Mouse (Mus musculus): ENCODE results near the gene Dnah6. TPM values are rescaled to one million over a fixed set of nuclear protein-coding genes. Genes with fewer than 3 reads are reported as not detected.

Gene Dnah6
- total and polyA plus RNA-seq, 3 experiments = under 0.01 to 0.06 (median 0.04) TPM

GRCm38 (mm10) chr6:73234302-73234900 is 12.9 kb upstream of the Dnah6 start:
- DNase-seq (ENCODE audit: extremely low read depth) = no peak
- Histone ChIP-seq H3K79me2 (replicated peaks; ENCODE audit: control insufficient read depth, extremely low read depth, insufficient read depth, poor library complexity, severe bottlenecking) (no peaks in the 10 kb centered on the region), H3K4me1 (ENCODE audit: control insufficient read depth in 1 of 2, insufficient read depth in 2 of 2) (no peaks in the 10 kb centered on the region), H3K9me3 (replicated peaks; ENCODE audit: low read length) (peaks cover 8% of the 10 kb centered on the region), H3K9ac (ENCODE audit: insufficient read depth, low read depth) (no peak overlapping the region), H3K27me3 (replicated peaks) (peaks cover 2% of the 10 kb centered on the region), H3K4me3 (replicated peaks in 1 of 3; ENCODE audit: low read depth in 2 of 3, low read length in 2 of 3, poor library complexity in 1 of 3) (no peak overlapping the region), H3K36me3 (replicated peaks in 1 of 2; ENCODE audit: control insufficient read depth in 1 of 2, insufficient read depth in 1 of 2, low read length in 1 of 2) (no peaks in the 10 kb centered on the region), H3K27ac (ENCODE audit: insufficient read depth, low read depth) (no peak overlapping the region), H3K4me2 (ENCODE audit: insufficient read depth, low read depth, poor library complexity, severe bottlenecking) (0 out of 2 replicates have a peak overlapping the region, but pooled peaks have one; percentile 18)
- TF ChIP-seq TBP (conservative IDR thresholded peaks at IDR 0.05; ENCODE audit: low read depth, low read length) (no peak), PAX5 (IDR thresholded peaks at IDR 0.05; ENCODE audit: low read length) (no peak)
- dilution Hi-C loops (cut with MboI; ENCODE audit: extremely low pct_ligation_motif_present, extremely low pct_unique_long_range_greater_than_20kb, low sequenced_read_pairs) (no loop called here), in situ Hi-C loops (cut with MboI; ENCODE audit: low pct_ligation_motif_present, low pct_unique_long_range_greater_than_20kb, low sequenced_read_pairs) (no loop called here)

GRCm38 (mm10) chr6:73233202-73233726 is 11.8 kb upstream of the Dnah6 start:
- Histone ChIP-seq H3K4me1 (ENCODE audit: control insufficient read depth in 1 of 2, insufficient read depth in 2 of 2) (no peaks in the 10 kb centered on the region), H3K36me3 (replicated peaks in 1 of 2; ENCODE audit: control insufficient read depth in 1 of 2, insufficient read depth in 1 of 2, low read length in 1 of 2) (no peaks in the 10 kb centered on the region), H3K27ac (ENCODE audit: insufficient read depth, low read depth) (no peak overlapping the region), H3K9ac (ENCODE audit: insufficient read depth, low read depth) (no peak overlapping the region), H3K4me2 (ENCODE audit: insufficient read depth, low read depth, poor library complexity, severe bottlenecking) (no peak overlapping the region), H3K79me2 (replicated peaks; ENCODE audit: control insufficient read depth, extremely low read depth, insufficient read depth, poor library complexity, severe bottlenecking) (no peaks in the 10 kb centered on the region), H3K9me3 (replicated peaks; ENCODE audit: low read length) (peaks cover 6% of the 10 kb centered on the region), H3K27me3 (replicated peaks) (peaks cover 2% of the 10 kb centered on the region), H3K4me3 (replicated peaks in 1 of 3; ENCODE audit: low read depth in 2 of 3, low read length in 2 of 3, poor library complexity in 1 of 3) (no peak overlapping the region)
- dilution Hi-C loops (cut with MboI; ENCODE audit: extremely low pct_ligation_motif_present, extremely low pct_unique_long_range_greater_than_20kb, low sequenced_read_pairs) = no loop called here
- DNase-seq (ENCODE audit: extremely low read depth) = no peak
- TF ChIP-seq CTCF (conservative IDR thresholded peaks at IDR 0.05 in 1 of 2, IDR thresholded peaks at IDR 0.05 in 1 of 2; ENCODE audit: low read depth in 2 of 2, low read length in 2 of 2) = peak; percentile 49 to 56; a peak in 3 of 4 replicates
- no peak for TF ChIP-seq MYC (IDR thresholded peaks at IDR 0.05; ENCODE audit: low read depth, low read length)
- peak; percentile 20 for TF ChIP-seq RAD21 (IDR thresholded peaks at IDR 0.05; ENCODE audit: low read depth, low read length)
- in situ Hi-C loops (cut with MboI; ENCODE audit: low pct_ligation_motif_present, low pct_unique_long_range_greater_than_20kb, low sequenced_read_pairs) = no loop called here

GRCm38 (mm10) chr6:73232152-73232584 is 10.7 kb upstream of the Dnah6 start:
- DNase-seq (ENCODE audit: extremely low read depth) = no peak
- no peaks in the 10 kb centered on the region for H3K79me2 ChIP-seq (replicated peaks; ENCODE audit: control insufficient read depth, extremely low read depth, insufficient read depth, poor library complexity, severe bottlenecking)
- no peaks in the 10 kb centered on the region for H3K4me1 ChIP-seq (ENCODE audit: control insufficient read depth in 1 of 2, insufficient read depth in 2 of 2)
- TF ChIP-seq USF2 (conservative IDR thresholded peaks at IDR 0.05; ENCODE audit: low read depth, low read length) = no peak
- TF ChIP-seq JUN (IDR thresholded peaks at IDR 0.05; ENCODE audit: insufficient read depth, low read depth, low read length) = no peak
- TF ChIP-seq EP300 (IDR thresholded peaks at IDR 0.05; ENCODE audit: low read length) = no peak
- no peak for TF ChIP-seq POLR2AphosphoS2 (IDR thresholded peaks at IDR 0.05; ENCODE audit: low read depth, low read length)
- TF ChIP-seq ZKSCAN1 (IDR thresholded peaks at IDR 0.05; ENCODE audit: borderline replicate concordance, low read depth, low read length) = no peak
- TF ChIP-seq IRF4 (IDR thresholded peaks at IDR 0.05; ENCODE audit: low read depth, low read length) = no peak
- no peak for TF ChIP-seq BHLHE40 (IDR thresholded peaks at IDR 0.05; ENCODE audit: low read depth, low read length)
- no peak for TF ChIP-seq PAX5 (IDR thresholded peaks at IDR 0.05; ENCODE audit: low read length)
- no peak for TF ChIP-seq MAFK (IDR thresholded peaks at IDR 0.05; ENCODE audit: insufficient replicate concordance, low read length)
- no peak for TF ChIP-seq MXI1 (IDR thresholded peaks at IDR 0.05; ENCODE audit: low read depth, low read length)
- no peak for TF ChIP-seq ZMIZ1 (IDR thresholded peaks at IDR 0.05; ENCODE audit: low read depth, low read length)
- no peak for TF ChIP-seq ZC3H11A (IDR thresholded peaks at IDR 0.05; ENCODE audit: low read depth, low read length)
- no peak for TF ChIP-seq TCF12 (IDR thresholded peaks at IDR 0.05; ENCODE audit: low read depth, low read length)
- no peak for TF ChIP-seq GABPA (IDR thresholded peaks at IDR 0.05; ENCODE audit: insufficient replicate concordance, low read depth, low read length)
- no peak for TF ChIP-seq SMC3 (IDR thresholded peaks at IDR 0.05; ENCODE audit: low read depth, low read length)
- TF ChIP-seq POLR2A (IDR thresholded peaks at IDR 0.05; ENCODE audit: low read depth, low read length) = no peak
- TF ChIP-seq NRF1 (IDR thresholded peaks at IDR 0.05; ENCODE audit: low read depth, low read length) = no peak
- no peak for TF ChIP-seq CTCF (conservative IDR thresholded peaks at IDR 0.05 in 1 of 2, IDR thresholded peaks at IDR 0.05 in 1 of 2; ENCODE audit: low read depth in 2 of 2, low read length in 2 of 2)
- no peak for TF ChIP-seq TBP (conservative IDR thresholded peaks at IDR 0.05; ENCODE audit: low read depth, low read length)
- no peak for TF ChIP-seq CHD1 (IDR thresholded peaks at IDR 0.05; ENCODE audit: low read depth, low read length)
- no peaks in the 10 kb centered on the region for H3K36me3 ChIP-seq (replicated peaks in 1 of 2; ENCODE audit: control insufficient read depth in 1 of 2, insufficient read depth in 1 of 2, low read length in 1 of 2)
- H3K4me2 ChIP-seq (ENCODE audit: insufficient read depth, low read depth, poor library complexity, severe bottlenecking) = no peak overlapping the region
- H3K27ac ChIP-seq (ENCODE audit: insufficient read depth, low read depth) = no peak overlapping the region
- peaks cover 2% of the 10 kb centered on the region for H3K27me3 ChIP-seq (replicated peaks)
- peaks cover 3% of the 10 kb centered on the region for H3K9me3 ChIP-seq (replicated peaks; ENCODE audit: low read length)
- dilution Hi-C loops (cut with MboI; ENCODE audit: extremely low pct_ligation_motif_present, extremely low pct_unique_long_range_greater_than_20kb, low sequenced_read_pairs) (no loop called here), in situ Hi-C loops (cut with MboI; ENCODE audit: low pct_ligation_motif_present, low pct_unique_long_range_greater_than_20kb, low sequenced_read_pairs) (no loop called here)
- no peak overlapping the region for H3K9ac ChIP-seq (ENCODE audit: insufficient read depth, low read depth)
- no peak overlapping the region for H3K4me3 ChIP-seq (replicated peaks in 1 of 3; ENCODE audit: low read depth in 2 of 3, low read length in 2 of 3, poor library complexity in 1 of 3)
